Mouse (Mus musculus) heart, embryonic 16.5 days (tissue): ENCODE results near the gene Cntn4. TPM values are rescaled to one million over a fixed set of nuclear protein-coding genes. Genes with fewer than 3 reads are reported as not detected.

Source experiments
- ATAC-seq: fragments of 200-750 bp; cut with Nextera tagmentation; replicated peaks from 2 replicates; pipeline ENCODE4 v1.8.0; 2017; ENCODE audit warnings: moderate number of reproducible peaks; ENCODE audit not compliant: insufficient read depth, low FRiP score; ENCODE audit errors: extremely low read depth
- H3K27ac ChIP-seq: fragments of 300-500 bp; sonication (generic); 2 replicates; pipeline ENCODE4 v1.5.1; 2014; ENCODE audit warnings: mild to moderate bottlenecking, low read length, control low read depth, moderate library complexity
- H3K27me3 ChIP-seq: fragments of 300-500 bp; sonication (generic); 2 replicates; pipeline ENCODE4 v1.6.1; 2014; ENCODE audit warnings: low read length, mixed read lengths; ENCODE audit not compliant: control insufficient read depth, insufficient read depth
- H3K36me3 ChIP-seq: fragments of 300-500 bp; sonication (generic); 2 replicates; pipeline ENCODE4 v1.6.1; 2014; ENCODE audit not compliant: control insufficient read depth, insufficient read depth
- H3K4me1 ChIP-seq: fragments of 300-500 bp; sonication (generic); 2 replicates; pipeline ENCODE4 v1.6.1; 2014; ENCODE audit warnings: low read length, mixed read lengths; ENCODE audit not compliant: control insufficient read depth, insufficient read depth
- H3K4me2 ChIP-seq: fragments of 300-500 bp; sonication (generic); 2 replicates; pipeline ENCODE4 v1.6.1; 2014; ENCODE audit warnings: low read depth, mild to moderate bottlenecking, control low read depth, low read length
- H3K4me3 ChIP-seq: fragments of 300-500 bp; sonication (generic); 2 replicates; pipeline ENCODE4 v1.5.1; 2014; ENCODE audit warnings: mild to moderate bottlenecking, control low read depth, low read length
- H3K9ac ChIP-seq: fragments of 300-500 bp; sonication (generic); 2 replicates; pipeline ENCODE4 v1.6.1; 2014; ENCODE audit warnings: low read length, control low read depth
- H3K9me3 ChIP-seq: fragments of 300-500 bp; sonication (generic); replicated peaks from 2 replicates; pipeline ENCODE4 v1.6.1; 2016; ENCODE audit warnings: low read length; ENCODE audit not compliant: control insufficient read depth
- WGBS: fragments of 180-500 bp; shearing (Covaris S2); extraction: QIAGEN DNeasy Blood & Tissue Kit; methylation state at CpG from one replicate; pipeline ENCODE4 v1.1.7; 2014; 5-methylcytosine and 5-hydroxymethylcytosine counted together
- polyA plus RNA-seq: library from polyadenylated mRNA; unstranded; fragments of >200 nt; fragmentation: Nextera tagmentation; extraction: Ambion mirVana; gene quantifications from 2 replicates; pipeline ENCODE4 v1.2.1, GENCODE M21; 2015

Gene Cntn4
- polyA plus RNA-seq, 1 experiment from 2014 or later: 0.28 TPM

DNA sequence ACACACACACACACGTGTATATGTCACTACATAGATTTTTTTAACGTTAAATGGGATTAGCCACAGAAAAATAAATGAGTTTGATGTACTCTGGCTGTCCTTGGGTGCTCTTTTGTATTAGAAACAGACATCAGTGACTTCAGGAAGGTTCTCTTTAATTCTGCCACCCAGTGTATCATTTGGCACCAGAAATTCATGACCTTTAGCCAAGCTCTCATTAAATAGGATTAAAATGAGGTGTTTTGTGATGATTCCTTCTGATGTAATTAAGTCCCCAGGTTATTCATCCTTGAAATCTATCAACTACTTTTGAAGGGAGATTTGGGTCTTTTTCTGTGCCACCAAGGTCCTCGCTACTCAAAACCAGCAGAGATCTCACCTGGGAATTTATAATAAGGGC is 763.8 kb downstream of the Cntn4 start:
- no peak overlapping the region for H3K4me3 ChIP-seq
- no peak overlapping the region for H3K27ac ChIP-seq
- ATAC-seq: no peak
- H3K36me3 ChIP-seq: no peaks in the 10 kb centered on the region
- no peaks in the 10 kb centered on the region for H3K9me3 ChIP-seq
- no peaks in the 10 kb centered on the region for H3K27me3 ChIP-seq
- H3K4me2 ChIP-seq: no peak overlapping the region
- H3K4me1 ChIP-seq: no peaks in the 10 kb centered on the region
- no peak overlapping the region for H3K9ac ChIP-seq
- WGBS: 64% methylated on average over 3 of the region's 3 CpGs

DNA sequence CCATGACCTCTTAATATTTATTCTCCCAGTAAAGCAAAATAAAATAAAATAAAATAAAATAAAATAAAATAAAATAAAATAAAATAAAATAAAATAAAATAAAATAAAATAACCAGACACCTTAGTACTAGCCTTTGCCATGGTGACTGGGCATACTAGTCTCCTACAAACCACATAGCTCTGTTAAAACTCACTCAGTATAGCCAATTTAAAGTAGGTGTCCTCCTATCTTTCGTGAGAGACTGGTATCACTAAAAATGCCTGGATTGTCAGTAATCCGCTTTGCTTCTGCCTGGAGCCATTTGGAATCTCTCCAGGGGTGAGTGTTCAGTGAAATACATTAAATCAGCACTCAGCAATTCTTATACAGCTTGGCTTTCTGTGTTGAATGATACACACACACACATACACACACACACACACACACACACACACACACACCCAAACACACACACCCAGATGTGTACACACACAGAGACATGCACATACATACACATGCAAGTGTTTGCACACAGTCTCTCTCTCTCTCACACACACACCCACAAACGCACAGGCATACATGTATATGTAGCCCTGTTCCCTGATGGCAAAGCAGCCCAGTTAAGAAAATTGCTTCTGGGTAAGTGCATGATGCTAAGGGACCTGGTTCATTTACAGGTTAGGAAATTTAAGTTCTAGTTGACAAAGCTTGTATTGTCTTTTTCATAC is 776.8 kb downstream of the Cntn4 start:
- Histone ChIP-seq H3K4me3 (no peak overlapping the region), H3K27ac (no peak overlapping the region), H3K9ac (no peak overlapping the region), H3K36me3 (no peaks in the 10 kb centered on the region), H3K4me2 (no peak overlapping the region), H3K9me3 (no peaks in the 10 kb centered on the region), H3K4me1 (no peaks in the 10 kb centered on the region), H3K27me3 (no peaks in the 10 kb centered on the region)
- no peak for ATAC-seq
- WGBS: 65% methylated on average over 3 of the region's 3 CpGs

DNA sequence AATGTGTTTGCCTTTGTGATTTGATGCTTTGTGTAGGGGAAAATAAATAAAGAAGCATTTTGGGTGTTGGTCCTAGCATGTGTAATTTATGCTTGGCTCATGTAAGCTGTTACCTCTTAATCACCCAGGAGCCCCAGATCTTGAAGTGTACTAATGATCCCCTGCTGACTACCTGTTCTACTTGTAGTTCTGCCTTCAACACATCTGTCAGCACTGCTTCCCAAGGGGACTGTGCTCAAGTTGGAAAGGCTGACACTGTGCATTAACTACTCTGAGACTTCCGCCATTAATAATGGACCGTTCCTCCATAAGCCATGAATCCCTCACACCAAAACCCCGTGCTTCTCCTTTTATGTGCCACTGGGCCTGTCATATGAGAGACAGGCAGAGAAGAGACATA is 778.2 kb downstream of the Cntn4 start:
- H3K4me2 ChIP-seq: no peak overlapping the region
- 87% methylated on average over 3 of the region's 3 CpGs for WGBS
- H3K27me3 ChIP-seq: no peaks in the 10 kb centered on the region
- H3K27ac ChIP-seq: no peak overlapping the region
- ATAC-seq: no peak
- H3K4me1 ChIP-seq: no peaks in the 10 kb centered on the region
- no peak overlapping the region for H3K4me3 ChIP-seq
- H3K9ac ChIP-seq: no peak overlapping the region
- no peaks in the 10 kb centered on the region for H3K9me3 ChIP-seq
- no peaks in the 10 kb centered on the region for H3K36me3 ChIP-seq

DNA sequence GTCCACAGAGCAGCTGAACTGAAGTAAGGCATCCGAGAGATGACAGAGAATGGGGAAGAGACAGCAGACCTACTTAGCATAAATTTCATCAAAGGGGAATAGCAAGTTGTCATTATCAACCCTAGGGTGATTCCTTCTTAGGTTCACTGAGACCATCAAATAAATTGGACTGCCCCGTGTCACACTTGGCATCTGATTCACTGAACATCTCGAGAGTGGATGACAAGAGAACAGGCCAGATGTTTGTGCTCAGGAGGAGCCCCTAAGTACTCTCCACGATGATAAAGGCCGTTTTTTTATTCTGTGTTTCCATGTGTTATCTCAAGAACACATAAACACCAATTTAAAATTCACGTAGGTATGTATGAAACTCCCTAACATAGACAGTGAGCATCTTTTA is 780.7 kb downstream of the Cntn4 start:
- 57% methylated on average over 6 of the region's 6 CpGs for WGBS
- no peak for ATAC-seq
- H3K36me3 ChIP-seq: no peaks in the 10 kb centered on the region
- H3K27me3 ChIP-seq: no peaks in the 10 kb centered on the region
- no peak overlapping the region for H3K4me2 ChIP-seq
- no peaks in the 10 kb centered on the region for H3K4me1 ChIP-seq
- no peak overlapping the region for H3K9ac ChIP-seq
- no peaks in the 10 kb centered on the region for H3K9me3 ChIP-seq
- no peak overlapping the region for H3K27ac ChIP-seq
- no peak overlapping the region for H3K4me3 ChIP-seq

DNA sequence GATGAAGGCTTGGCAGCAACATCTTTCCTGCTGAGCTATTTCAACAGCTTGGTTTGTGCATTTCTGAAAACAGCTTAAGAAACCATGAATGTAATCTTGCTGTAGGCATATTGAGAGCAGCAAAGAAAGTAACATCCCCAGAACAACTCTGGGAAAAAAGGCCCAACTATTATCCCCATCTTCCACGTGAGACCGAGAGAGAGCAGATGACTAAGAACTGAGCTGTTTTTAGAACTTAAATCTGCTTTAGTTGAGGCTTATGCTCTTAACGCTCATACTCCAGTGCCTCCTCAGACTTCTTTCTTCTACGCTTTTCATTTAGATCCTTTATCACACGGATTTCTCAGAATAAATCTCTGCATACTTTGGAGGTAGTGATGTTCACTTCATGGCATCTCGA is 784.9 kb downstream of the Cntn4 start:
- Histone ChIP-seq H3K9me3 (no peaks in the 10 kb centered on the region), H3K27me3 (no peaks in the 10 kb centered on the region), H3K9ac (no peak overlapping the region), H3K27ac (no peak overlapping the region), H3K4me3 (no peak overlapping the region), H3K4me1 (peaks cover 4% of the 10 kb centered on the region; the same call in 1 of the 2 replicates), H3K4me2 (no peak overlapping the region), H3K36me3 (no peaks in the 10 kb centered on the region)
- no peak for ATAC-seq
- 80% methylated on average over 6 of the region's 6 CpGs for WGBS

GRCm38 (mm10) chr6:106463857-106464256 is 786.4 kb downstream of the Cntn4 start:
- Histone ChIP-seq H3K27ac (no peak overlapping the region), H3K4me2 (no peak overlapping the region), H3K9ac (no peak overlapping the region), H3K4me3 (no peak overlapping the region), H3K9me3 (no peaks in the 10 kb centered on the region), H3K27me3 (no peaks in the 10 kb centered on the region), H3K36me3 (no peaks in the 10 kb centered on the region), H3K4me1 (peaks cover 4% of the 10 kb centered on the region; the same call in 1 of the 2 replicates)
- 43% methylated on average over 2 of the region's 2 CpGs for WGBS
- no peak for ATAC-seq

- Histone ChIP-seq H3K4me2 (no peak overlapping the region), H3K36me3 (no peaks in the 10 kb centered on the region), H3K4me1 (peaks cover 4% of the 10 kb centered on the region; the same call in 1 of the 2 replicates), H3K9ac (no peak overlapping the region), H3K9me3 (no peaks in the 10 kb centered on the region), H3K4me3 (no peak overlapping the region), H3K27me3 (no peaks in the 10 kb centered on the region), H3K27ac (no peak overlapping the region)
- WGBS: 21% methylated on average over 2 of the region's 2 CpGs
- ATAC-seq: no peak
Measured at GRCm38 (mm10) chr6:106465766-106466165, 788.3 kb downstream of the Cntn4 start.

- WGBS: 64% methylated on average over 5 of the region's 5 CpGs
- Histone ChIP-seq H3K36me3 (no peaks in the 10 kb centered on the region), H3K9ac (no peak overlapping the region), H3K4me1 (peaks cover 4% of the 10 kb centered on the region; the same call in 1 of the 2 replicates), H3K4me2 (no peak overlapping the region), H3K9me3 (no peaks in the 10 kb centered on the region), H3K4me3 (no peak overlapping the region), H3K27me3 (no peaks in the 10 kb centered on the region), H3K27ac (no peak overlapping the region)
- no peak for ATAC-seq
Measured at GRCm38 (mm10) chr6:106466267-106467029, 789.0 kb downstream of the Cntn4 start.

DNA sequence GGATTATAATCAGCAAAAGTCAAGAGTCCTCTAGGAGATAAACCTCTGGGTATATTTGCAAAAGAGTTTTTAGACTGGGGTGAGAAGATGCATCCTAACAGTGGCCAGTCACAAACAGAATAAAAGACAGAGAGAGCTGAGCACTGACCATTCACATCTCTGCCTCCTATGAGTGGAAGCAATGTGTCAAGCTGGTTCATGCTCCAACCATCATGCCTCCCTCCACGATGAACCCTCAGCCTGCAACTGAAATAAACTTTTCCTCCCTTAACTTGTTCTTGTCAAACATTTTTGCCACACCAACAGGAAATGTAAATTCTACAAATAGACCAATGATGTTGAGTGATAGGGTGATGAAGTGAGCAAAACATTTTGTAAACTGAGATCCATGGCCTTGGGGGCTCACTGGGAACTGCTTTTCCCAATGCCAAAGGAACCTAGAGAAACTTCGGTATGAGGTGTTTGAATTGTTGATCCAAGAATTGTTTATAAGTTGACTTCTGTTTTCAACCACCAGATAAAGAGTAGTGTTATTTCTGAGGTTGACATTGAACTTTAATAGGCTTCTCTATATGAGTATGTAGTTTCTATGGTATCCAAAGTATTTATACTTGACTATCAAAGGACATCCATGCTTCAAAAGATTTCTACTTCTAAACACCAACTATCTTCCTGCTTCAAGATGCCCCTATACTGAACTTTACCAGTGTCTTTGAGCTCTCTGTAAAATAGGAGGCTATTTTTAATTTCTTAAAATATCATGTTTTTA is 794.6 kb downstream of the Cntn4 start:
- Histone ChIP-seq H3K4me3 (no peak overlapping the region), H3K9ac (no peak overlapping the region), H3K36me3 (no peaks in the 10 kb centered on the region), H3K9me3 (no peaks in the 10 kb centered on the region), H3K27me3 (no peaks in the 10 kb centered on the region), H3K27ac (no peak overlapping the region), H3K4me1 (no peaks in the 10 kb centered on the region), H3K4me2 (no peak overlapping the region)
- 69% methylated on average over 2 of the region's 2 CpGs for WGBS
- no peak for ATAC-seq
